Mouse (Mus musculus) embryo, embryonic 11.5 days (tissue): ENCODE measurements around the gene Zfp174.
"Not testable (repeated sequence)": the region's sequence is repeated elsewhere in the genome, so short reads cannot be mapped to it uniquely, and the experiment has no call there.

Experiments used
- DNase-seq: peaks from one replicate; pipeline ENCODE4 v3.0.0-alpha.2; 2012; ENCODE audit warnings: low read depth, low spot score

The Zfp174 gene

GRCm38 (mm10) chr16:3846711-3847518, at the start of gene Zfp174:
Zfp174 (plus strand) TSS chr16:3847268.
- DNase-seq = peak; percentile 87

GRCm38 (mm10) chr16:3808176-3808575, 38.9 kb upstream of the Zfp174 start:
- no peak for DNase-seq

GRCm38 (mm10) chr16:3814667-3815066, 32.4 kb upstream of the Zfp174 start:
- DNase-seq = not testable (repeated sequence)

GRCm38 (mm10) chr16:3820202-3820601, 26.9 kb upstream of the Zfp174 start:
- DNase-seq = no peak

GRCm38 (mm10) chr16:3828021-3828420, 19.0 kb upstream of the Zfp174 start:
- DNase-seq = no peak

- no peak for DNase-seq
These were observed 17.3 kb upstream of the Zfp174 start for GRCm38 (mm10) chr16:3829727-3830126.

GRCm38 (mm10) chr16:3830588-3831109, 16.4 kb upstream of the Zfp174 start, which contains the start of gene Olfr15:
Olfr15 (plus strand) TSS chr16:3830878.
- no peak for DNase-seq

- no peak for DNase-seq
These were observed 11.6 kb upstream of the Zfp174 start for GRCm38 (mm10) chr16:3835461-3835860.

GRCm38 (mm10) chr16:3839157-3839885, 7.7 kb upstream of the Zfp174 start:
- DNase-seq = no peak

GRCm38 (mm10) chr16:3842989-3843388, 4.1 kb upstream of the Zfp174 start:
- DNase-seq = no peak

- DNase-seq = no peak
These were observed 3.3 kb upstream of the Zfp174 start for GRCm38 (mm10) chr16:3843796-3844195.

- DNase-seq = no peak
These were observed 803 bp downstream of the Zfp174 start for GRCm38 (mm10) chr16:3847871-3848270.

- DNase-seq = no peak
These were observed 1.3 kb downstream of the Zfp174 start for GRCm38 (mm10) chr16:3848416-3848815.

- not testable (repeated sequence) for DNase-seq
These were observed 4.2 kb downstream of the Zfp174 start for GRCm38 (mm10) chr16:3851301-3851700.

GRCm38 (mm10) chr16:3852586-3852985, 5.5 kb downstream of the Zfp174 start:
- DNase-seq = no peak

GRCm38 (mm10) chr16:3854437-3855182, 7.5 kb downstream of the Zfp174 start:
- DNase-seq = no peak

- DNase-seq = no peak
These were observed 8.7 kb downstream of the Zfp174 start for GRCm38 (mm10) chr16:3855776-3856175.

GRCm38 (mm10) chr16:3859254-3859653, 12.2 kb downstream of the Zfp174 start:
- DNase-seq = no peak

GRCm38 (mm10) chr16:3871815-3872214, 24.7 kb downstream of the Zfp174 start:
- no peak for DNase-seq

GRCm38 (mm10) chr16:3872216-3873047, 25.4 kb downstream of the Zfp174 start, which contains the start of gene Naa60:
Naa60 (plus strand) TSS chr16:3872375.
- peak; percentile 85 for DNase-seq

GRCm38 (mm10) chr16:3876346-3876745, 29.3 kb downstream of the Zfp174 start:
- DNase-seq = no peak
